In the genomic region with DNA sequence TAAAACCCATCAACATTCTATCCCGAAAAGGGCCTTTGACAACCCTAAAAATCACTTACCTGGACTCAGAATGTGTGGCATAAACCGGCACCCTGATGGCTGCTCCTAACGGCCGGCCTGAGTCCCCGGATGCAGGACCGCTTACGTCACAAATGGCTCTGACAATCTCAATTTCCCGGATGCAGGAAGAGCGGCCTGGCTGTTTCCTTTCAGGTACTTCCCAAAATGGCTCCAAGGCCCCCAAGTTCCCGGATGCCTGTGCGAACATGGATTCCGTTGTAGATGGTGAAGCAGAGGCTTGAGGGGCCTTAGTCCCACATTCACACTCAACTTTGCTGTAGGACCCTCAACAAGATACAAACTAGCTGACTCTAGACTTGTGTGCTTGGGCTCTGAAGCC, we compare ENCODE assay signal across 25 mouse cellular contexts. TPM values are rescaled to one million over a fixed set of nuclear protein-coding genes. Genes with fewer than 3 reads are reported as not detected.
"Had no signal": no experiment of that assay in that cellular context is flagged by ENCODE, and none has a peak within 500 bp of the region (broad histone marks: within the 10 kb centered on the region; RNA-seq: fewer than 3 reads in every experiment).

TSS of gene 1700080O16Rik (minus strand) at position 101 of the 400 bp plus-strand sequence.

- H3K27me3 ChIP-seq: neural tube, embryonic 12.5 days; neural tube, embryonic 13.5 days; neural tube, embryonic 15.5 days; stomach, embryonic 15.5 days had no signal

- H3K27ac ChIP-seq: neural tube, embryonic 12.5 days; neural tube, embryonic 13.5 days; neural tube, embryonic 15.5 days; stomach, embryonic 15.5 days; stomach, postnatal 0 days had no signal

- H3K4me3 ChIP-seq: neural tube, embryonic 12.5 days; neural tube, embryonic 13.5 days; neural tube, embryonic 15.5 days; stomach, embryonic 15.5 days had no signal

- DNase-seq: retina, postnatal 1 day; right cerebral cortex, adult 18-20 months; right cerebral cortex, postnatal 14 days; right cerebral cortex, postnatal 25 days; right cerebral cortex, postnatal 4 days; spleen, adult 18-20 months; thymus, adult 18-20 months; thymus, adult 2 months; thymus, postnatal 14 days; thymus, postnatal 25 days; thymus, postnatal 36 days; thymus, postnatal 4 days had no signal

- H3K4me1 ChIP-seq: neural tube, embryonic 12.5 days; neural tube, embryonic 13.5 days; neural tube, embryonic 15.5 days; stomach, embryonic 15.5 days had no signal

- H3K36me3 ChIP-seq: neural tube, embryonic 12.5 days; neural tube, embryonic 13.5 days; neural tube, embryonic 15.5 days; stomach, embryonic 15.5 days had no signal

RNA-seq across cellular contexts. Expression of gene 1700080O16Rik, which starts in this region (rescaled TPM):
- polyA plus RNA-seq: neural tube, embryonic 11.5 days; neural tube, embryonic 12.5 days; neural tube, embryonic 13.5 days; neural tube, embryonic 14.5 days; neural tube, embryonic 15.5 days; small intestine, adult 2 months; spleen, adult 2 months; stomach, embryonic 14.5 days; stomach, embryonic 15.5 days; stomach, embryonic 16.5 days; stomach, postnatal 0 days; thymus, postnatal 0 days; urinary bladder, adult 2 months had no signal
